Mouse (Mus musculus): Measurements from ENCODE around the gene Pex10. TPM values are rescaled to one million over a fixed set of nuclear protein-coding genes. Genes with fewer than 3 reads are reported as not detected.
A peak's percentile ranks its signal among the peaks of the same experiment; 100 is the strongest.

Gene Pex10
- total RNA-seq (2021) = 10 to 100 TPM; 25.6 to 27.5 TPM
- long read RNA-seq, experiment 1, transcript Pex10-201 (6 exons, 1,688 nt) = major isoform, 11 of 16 reads
- long read RNA-seq, experiment 1, partial matches to known transcripts = 1 of 16 reads
- long read RNA-seq, experiment 1, other reads (novel, unspliced or antisense) = 4 of 16 reads
- long read RNA-seq, experiment 2, transcript Pex10-201 (6 exons, 1,688 nt) = major isoform, 30 of 36 reads
- long read RNA-seq, experiment 2, partial matches to known transcripts = 3 of 36 reads
- long read RNA-seq, experiment 2, other reads (novel, unspliced or antisense) = 3 of 36 reads

DNA sequence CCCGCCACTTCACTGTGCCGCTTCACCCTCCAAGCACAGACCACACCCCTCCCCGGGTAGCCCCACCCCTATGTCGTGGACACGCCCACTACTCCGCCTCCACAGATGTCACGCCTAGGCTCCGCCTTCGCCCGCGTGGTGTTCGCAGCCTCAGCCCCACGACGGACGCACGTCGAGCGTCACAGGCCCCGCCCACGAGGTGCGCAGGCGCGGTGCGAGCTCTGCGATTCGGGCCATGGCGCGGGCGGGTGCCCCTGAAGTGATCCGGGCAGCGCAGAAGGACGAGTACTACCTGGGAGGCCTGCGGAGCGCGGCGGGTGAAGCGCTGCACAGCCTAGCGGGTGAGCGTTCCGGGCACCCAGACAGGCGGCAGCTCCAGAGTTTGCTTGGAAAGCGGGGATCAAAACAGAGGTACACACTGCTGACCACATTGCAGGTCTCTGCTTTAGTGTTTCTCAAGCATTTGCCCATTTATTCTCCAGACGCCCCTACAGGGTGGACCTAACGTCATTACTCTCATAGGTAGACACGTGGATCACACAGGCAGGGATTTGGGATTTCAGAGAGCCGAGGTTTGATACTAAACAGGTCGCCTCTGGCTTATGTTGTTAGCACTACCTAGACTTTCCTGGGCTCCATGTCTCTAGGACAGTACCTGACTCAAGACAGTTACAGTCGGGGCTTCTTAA lies at the start of gene Pex10:
Gene Pex10 (plus strand): TSS at position 183 of the 689 bp plus-strand sequence.
- DNase-seq (ENCODE audit: low spot score in 2 of 2) = peak; percentile 93 to 95

DNA sequence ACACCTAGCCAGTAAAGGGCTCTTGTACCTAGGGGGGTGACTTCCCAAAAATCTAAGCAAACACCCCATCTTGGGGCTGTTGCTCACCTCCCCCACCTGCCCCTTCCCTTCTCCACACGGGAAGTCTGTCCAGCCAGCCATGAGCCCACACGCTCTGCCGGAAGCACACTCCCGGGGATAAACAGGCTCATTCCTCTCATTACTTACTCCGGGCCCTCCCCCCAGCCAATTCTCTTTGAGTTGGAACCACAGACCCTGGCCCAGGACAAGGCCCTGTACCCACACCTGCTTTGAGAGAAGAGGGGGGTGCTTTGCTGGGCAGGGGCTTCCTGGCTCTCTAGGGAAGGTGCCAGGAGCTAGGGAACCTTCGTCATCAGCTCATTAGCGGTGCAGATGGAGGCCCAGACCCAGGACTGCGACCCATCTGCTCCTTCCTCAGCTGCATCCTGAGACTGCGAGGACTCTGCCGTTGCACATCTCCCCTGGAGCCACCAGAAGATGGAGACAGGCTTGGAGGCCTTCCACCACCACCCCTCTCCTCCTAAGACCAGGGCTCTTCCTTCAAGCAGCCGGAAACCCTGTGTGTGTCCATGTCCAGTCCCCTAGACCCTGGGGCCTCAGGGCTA lies 49.5 kb upstream of the Pex10 start:
- no peak for DNase-seq (ENCODE audit: low spot score in 2 of 2)

DNA sequence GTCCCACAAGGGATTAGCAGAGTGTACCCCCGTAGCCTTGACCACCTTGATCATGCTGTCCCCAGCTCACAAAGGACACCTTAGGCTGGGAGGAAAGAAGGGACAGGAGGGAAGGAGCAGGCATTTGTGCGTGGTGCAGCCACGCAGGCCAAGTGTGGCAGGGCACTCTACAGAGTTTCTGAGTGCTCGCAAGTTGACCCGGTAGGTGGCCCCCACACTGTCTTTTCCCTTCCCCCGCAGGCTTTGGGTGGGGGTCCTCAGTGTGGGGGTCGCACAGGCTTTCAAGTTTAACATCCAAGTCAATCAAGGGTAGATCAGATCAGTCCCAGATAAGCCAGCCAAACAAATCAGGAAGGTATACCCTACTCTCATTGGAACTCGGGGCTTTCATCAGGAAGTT lies 48.8 kb upstream of the Pex10 start:
- DNase-seq (ENCODE audit: low spot score in 2 of 2) = no peak

DNA sequence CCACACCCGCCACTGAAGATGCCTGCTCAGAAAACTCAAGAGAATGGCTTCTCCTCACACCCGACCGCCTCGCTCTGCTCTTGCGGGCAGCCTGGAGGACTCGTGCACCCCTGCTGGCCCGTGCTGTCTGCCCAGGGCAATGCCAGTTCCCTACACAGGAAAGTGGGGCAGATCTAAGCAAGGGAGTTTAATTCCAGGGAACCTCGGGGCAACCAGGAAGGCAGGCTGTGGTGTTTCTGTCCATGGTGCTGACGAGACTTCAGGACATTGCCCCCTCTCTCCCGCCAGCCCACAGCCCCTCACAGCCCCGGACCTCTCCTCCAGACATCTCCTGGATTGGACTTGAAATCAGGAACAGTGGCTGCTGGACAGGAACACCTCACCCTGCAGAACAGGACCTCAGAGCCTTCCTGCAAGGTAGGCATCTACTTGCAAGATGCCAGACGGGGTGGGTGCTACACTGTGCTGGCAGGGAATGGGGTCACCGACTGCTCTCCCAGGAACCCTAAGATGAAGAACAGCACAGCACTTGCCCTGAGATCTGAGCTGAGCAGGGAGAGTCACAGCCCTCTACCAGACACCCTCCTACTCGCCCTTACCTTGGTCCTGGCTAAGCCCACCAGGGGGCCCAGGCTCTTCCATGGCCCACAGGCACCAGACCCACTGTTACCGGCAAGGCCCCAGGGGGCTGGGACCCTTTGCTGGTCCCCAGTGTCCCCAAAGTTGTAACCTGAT lies 48.0 kb upstream of the Pex10 start:
- no peak for DNase-seq (ENCODE audit: low spot score in 2 of 2)

DNA sequence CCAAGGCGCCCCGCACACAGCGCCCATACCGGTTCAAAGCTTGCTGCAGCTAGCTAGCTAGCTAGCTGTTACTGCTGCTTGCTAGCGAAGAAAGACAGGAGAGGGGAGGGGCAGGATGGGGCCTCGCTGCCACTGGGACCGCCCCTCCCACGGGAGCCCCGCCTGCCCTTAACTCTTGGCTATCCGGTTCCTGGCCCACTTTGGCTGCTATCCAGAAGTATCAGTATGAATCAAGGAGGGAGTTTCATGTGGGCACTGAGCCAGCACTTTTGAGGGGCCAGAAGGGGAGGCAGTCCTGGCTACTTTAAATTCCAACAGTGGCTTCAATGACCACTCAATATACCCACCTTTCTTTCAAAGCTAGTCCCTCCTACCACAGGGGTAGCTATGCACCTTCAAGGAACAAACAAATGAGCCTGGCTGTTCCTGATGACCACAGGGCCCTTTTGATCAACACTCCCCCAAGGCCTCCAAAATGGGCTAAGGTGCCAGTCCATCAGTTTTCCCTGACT lies 47.4 kb upstream of the Pex10 start:
- no peak for DNase-seq (ENCODE audit: low spot score in 2 of 2)

GRCm38 (mm10) chr4:155020141-155020540 lies 46.7 kb upstream of the Pex10 start:
- no peak for DNase-seq (ENCODE audit: low spot score in 2 of 2)

- DNase-seq (ENCODE audit: low spot score in 2 of 2) = no peak
These were observed 46.0 kb upstream of the Pex10 start for GRCm38 (mm10) chr4:155020813-155021212.

DNA sequence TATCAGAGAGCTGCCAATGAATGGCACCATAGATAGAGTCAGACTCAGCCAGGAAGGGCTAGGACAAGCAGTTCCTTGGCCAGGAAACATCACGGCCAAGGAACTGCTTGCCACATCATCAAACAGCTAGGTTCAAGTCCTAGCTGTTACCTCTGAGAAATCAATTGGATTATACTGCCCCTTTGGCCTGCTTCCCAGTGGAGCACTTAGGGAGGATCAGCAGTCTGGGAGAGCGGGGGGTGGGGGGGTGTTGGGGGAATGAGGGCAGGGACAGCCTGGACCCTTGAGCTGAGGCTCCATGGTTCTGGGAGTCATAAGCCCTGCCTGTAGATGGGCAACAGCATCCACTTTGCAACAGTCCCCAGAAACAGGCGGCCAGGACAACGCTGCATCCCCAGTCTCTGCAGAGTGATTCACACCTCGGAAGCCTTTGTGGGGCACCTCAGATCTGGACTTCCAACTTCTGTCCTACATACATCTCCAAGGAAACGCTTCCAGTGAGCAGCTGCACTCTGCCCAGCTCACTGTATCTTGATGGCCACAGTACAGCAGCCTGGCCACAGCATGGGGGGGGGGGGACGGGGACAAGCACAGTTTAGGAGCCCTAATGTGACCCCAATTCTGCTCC lies 44.5 kb upstream of the Pex10 start:
- DNase-seq (ENCODE audit: low spot score in 2 of 2) = no peak

GRCm38 (mm10) chr4:155024170-155025010 lies 42.4 kb upstream of the Pex10 start:
- no peak for DNase-seq (ENCODE audit: low spot score in 2 of 2)

GRCm38 (mm10) chr4:155033115-155033514 lies 33.7 kb upstream of the Pex10 start:
- no peak for DNase-seq (ENCODE audit: low spot score in 2 of 2)

- no peak for DNase-seq (ENCODE audit: low spot score in 2 of 2)
These were observed 32.6 kb upstream of the Pex10 start for GRCm38 (mm10) chr4:155034202-155034601.

DNA sequence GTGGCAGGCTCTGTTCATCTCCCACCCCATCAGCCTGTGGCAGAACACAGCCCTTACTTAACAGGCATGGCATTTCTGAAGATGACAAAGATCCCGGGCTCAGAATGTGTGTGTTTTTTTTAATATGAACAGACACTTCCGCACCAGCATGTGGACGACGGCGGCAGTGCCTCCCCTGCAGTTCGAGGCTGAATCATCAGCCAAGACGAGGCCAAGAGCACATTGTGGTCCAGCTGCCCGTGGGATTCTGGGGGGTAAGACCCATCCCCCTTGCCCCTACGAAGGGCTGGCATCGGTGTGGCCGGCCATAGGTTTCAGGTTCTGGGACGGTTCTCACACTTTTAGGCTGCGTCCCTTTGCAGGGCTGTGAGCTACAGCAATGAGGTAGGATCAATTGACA lies 32.0 kb upstream of the Pex10 start:
- no peak for DNase-seq (ENCODE audit: low spot score in 2 of 2)

- no peak for DNase-seq (ENCODE audit: low spot score in 2 of 2)
These were observed 26.6 kb upstream of the Pex10 start for GRCm38 (mm10) chr4:155040197-155040596.

GRCm38 (mm10) chr4:155040696-155041095 lies 26.1 kb upstream of the Pex10 start:
- DNase-seq (ENCODE audit: low spot score in 2 of 2) = no peak

- DNase-seq (ENCODE audit: low spot score in 2 of 2) = no peak
These were observed 24.1 kb upstream of the Pex10 start for GRCm38 (mm10) chr4:155042606-155043288.

- DNase-seq (ENCODE audit: low spot score in 2 of 2) = no peak
These were observed 23.6 kb upstream of the Pex10 start for GRCm38 (mm10) chr4:155043289-155043625.

DNA sequence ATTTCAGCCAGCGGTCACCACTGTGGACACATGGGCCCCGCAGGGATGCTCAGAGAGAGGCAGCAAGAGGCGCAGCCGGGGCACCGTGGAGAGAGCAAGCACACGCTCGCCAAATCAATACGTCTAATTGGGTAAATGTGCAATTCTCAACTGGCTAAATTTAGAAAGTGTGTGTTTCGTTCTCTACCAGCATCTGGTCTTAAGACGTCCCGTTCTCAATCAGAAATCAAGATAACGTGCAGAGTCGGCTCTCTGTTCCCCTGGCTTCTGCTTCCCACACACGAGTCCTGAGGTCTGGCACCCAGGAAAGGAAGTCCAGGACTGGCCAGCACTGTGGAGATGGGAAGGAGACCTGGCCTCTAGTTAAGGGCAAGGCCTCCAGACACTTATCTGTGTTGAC lies 20.2 kb upstream of the Pex10 start:
- no peak for DNase-seq (ENCODE audit: low spot score in 2 of 2)

DNA sequence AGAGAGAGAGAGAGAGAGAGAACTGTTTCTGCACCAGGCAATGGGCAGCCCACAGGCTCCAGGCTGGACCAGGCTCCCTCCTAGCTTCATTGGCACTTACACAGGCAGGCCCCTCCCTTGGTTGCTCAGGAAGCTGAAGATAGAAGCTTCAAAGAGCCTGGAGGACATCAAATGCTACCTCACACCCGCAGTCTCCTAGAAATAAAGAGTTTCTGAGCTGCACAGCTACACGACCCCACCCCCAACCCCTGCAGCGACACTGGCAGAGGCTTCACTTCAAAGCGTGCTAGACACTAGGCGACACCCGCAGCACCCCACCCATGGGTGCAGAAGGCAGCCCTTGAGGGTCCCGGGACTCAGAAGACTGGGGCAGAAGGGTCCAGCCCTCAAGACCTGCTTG lies 16.7 kb upstream of the Pex10 start:
- DNase-seq (ENCODE audit: low spot score in 2 of 2) = no peak

GRCm38 (mm10) chr4:155056724-155057123 lies 10.1 kb upstream of the Pex10 start, which contains the start of gene Plch2:
Gene Plch2 (minus strand): TSS chr4:155056784.
- DNase-seq (ENCODE audit: low spot score in 2 of 2) = no peak

DNA sequence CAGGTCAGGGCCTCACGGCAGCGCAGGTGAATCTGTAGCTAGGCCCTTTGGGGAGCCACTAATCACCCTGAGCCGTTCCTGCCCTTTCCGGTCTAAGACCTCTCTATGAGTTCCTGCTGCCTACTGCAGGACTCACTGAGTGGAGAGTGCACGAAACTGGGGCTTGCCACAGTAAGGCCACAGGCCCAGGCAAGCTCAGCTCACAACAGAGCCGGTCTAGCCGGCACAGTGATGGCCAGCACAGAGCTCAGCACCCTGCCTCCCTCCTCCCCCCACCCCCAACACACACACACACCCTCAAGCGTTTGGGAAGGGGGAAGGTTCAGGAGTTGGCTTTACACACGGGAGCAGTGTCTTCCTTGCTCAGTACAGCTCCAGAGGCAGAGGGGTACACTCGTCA lies 8.5 kb upstream of the Pex10 start:
- no peak for DNase-seq (ENCODE audit: low spot score in 2 of 2)
